Mouse (Mus musculus) heart, embryonic 14.5 days (tissue): ENCODE results near the gene Wscd2. TPM values are rescaled to one million over a fixed set of nuclear protein-coding genes. Genes with fewer than 3 reads are reported as not detected.

ENCODE experiments used
- ATAC-seq: fragments of 200-750 bp; cut with Nextera tagmentation; 2 replicates; pipeline ENCODE4 v1.8.0; 2017; ENCODE audit warnings: low read depth, moderate TSS enrichment; ENCODE audit not compliant: insufficient number of reproducible peaks, insufficient read depth, low FRiP score
- H3K27ac ChIP-seq, 2 experiments: fragments of 200-500 bp in 1 of 2; fragments of 300-500 bp in 1 of 2; sonication (generic) in 1 of 2; replicated peaks in 1 of 2; 2 replicates each; pipeline ENCODE4 v1.5.1; 2012 to 2014; ENCODE audit warnings: low read depth in 2 of 2, low read length in 2 of 2, control low read depth in 1 of 2, mild to moderate bottlenecking in 1 of 2, mixed read lengths in 1 of 2; ENCODE audit not compliant: control insufficient read depth in 1 of 2, insufficient read depth in 1 of 2
- H3K27me3 ChIP-seq: fragments of 300-500 bp; sonication (generic); 2 replicates; pipeline ENCODE4 v1.6.1; 2014; ENCODE audit warnings: mild to moderate bottlenecking, low read length, control low read depth; ENCODE audit not compliant: control insufficient read depth, insufficient read depth
- H3K36me3 ChIP-seq: fragments of 300-500 bp; sonication (generic); 2 replicates; pipeline ENCODE4 v1.6.1; 2014; ENCODE audit warnings: mild to moderate bottlenecking, control low read depth, low read length, mixed read lengths; ENCODE audit not compliant: control insufficient read depth, insufficient read depth
- H3K4me1 ChIP-seq, 2 experiments: fragments of 200-500 bp in 1 of 2; fragments of 300-500 bp in 1 of 2; sonication (generic) in 1 of 2; 2 replicates each; pipeline ENCODE4 v1.6.1; 2012 to 2014; ENCODE audit warnings: low read length in 2 of 2, control low read depth in 1 of 2, mixed read lengths in 1 of 2; ENCODE audit not compliant: control insufficient read depth in 2 of 2, insufficient read depth in 2 of 2
- H3K4me2 ChIP-seq: fragments of 300-500 bp; sonication (generic); 2 replicates; pipeline ENCODE4 v1.6.1; 2014; ENCODE audit warnings: mild to moderate bottlenecking, low read length
- H3K4me3 ChIP-seq, 2 experiments: fragments of 200-500 bp in 1 of 2; fragments of 300-500 bp in 1 of 2; sonication (generic) in 1 of 2; 2 replicates each; pipeline ENCODE4 v1.5.1; 2012 to 2014; ENCODE audit warnings: low read length in 2 of 2, mild to moderate bottlenecking in 2 of 2, control low read depth in 1 of 2, low read depth in 1 of 2, moderate library complexity in 1 of 2; ENCODE audit not compliant: control insufficient read depth in 1 of 2, insufficient read depth in 1 of 2
- H3K9ac ChIP-seq: fragments of 300-500 bp; sonication (generic); 2 replicates; pipeline ENCODE4 v1.6.1; 2014; ENCODE audit warnings: mild to moderate bottlenecking, low read length
- H3K9me3 ChIP-seq: fragments of 300-500 bp; sonication (generic); 2 replicates; pipeline ENCODE4 v1.6.1; 2016; ENCODE audit warnings: low read length, control low read depth; ENCODE audit not compliant: control insufficient read depth
- WGBS: fragments of 180-500 bp; shearing (Covaris S2); extraction: QIAGEN DNeasy Blood & Tissue Kit; methylation state at CpG from one replicate; pipeline ENCODE4 v1.1.7; 2014; 5-methylcytosine and 5-hydroxymethylcytosine counted together
- polyA plus RNA-seq: library from polyadenylated mRNA; unstranded; fragments of >200 nt; fragmentation: Nextera tagmentation; extraction: Ambion mirVana; gene quantifications from 2 replicates; pipeline ENCODE4 v1.2.1, GENCODE M21; 2014

Wscd2 gene
- 2.2 and 2.8 TPM in 2 replicates for polyA plus RNA-seq

DNA sequence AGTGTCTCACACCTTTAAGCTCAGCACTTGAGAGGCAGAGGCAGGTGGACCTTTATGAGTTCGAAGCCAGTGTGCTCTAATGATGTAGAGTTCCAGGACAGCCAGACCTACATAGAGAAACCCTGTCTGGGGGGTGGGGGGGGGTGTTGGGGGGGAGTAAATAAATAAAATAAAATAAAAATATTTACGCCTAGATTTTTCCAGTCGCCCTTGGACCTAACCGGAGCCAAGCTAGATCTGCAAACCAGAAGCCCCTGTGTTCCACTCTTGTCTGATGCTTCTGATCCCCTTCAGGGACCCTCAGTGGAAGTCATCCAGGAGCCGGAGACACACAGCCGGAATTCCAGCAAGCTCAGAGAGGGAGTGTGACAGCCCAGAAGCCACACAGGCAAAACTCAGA lies at the start of gene Wscd2:
Gene Wscd2 (plus strand): TSS at position 301 of the 400 bp plus-strand sequence.
- Histone ChIP-seq H3K27me3 (peaks cover 16% of the 10 kb centered on the region), H3K27ac (peak within 1 kb of the TSS in 1 of 2 experiments; percentile 42; a peak in 1 of 4 replicates), H3K4me2 (peak within 1 kb of the TSS; percentile 83), H3K4me1 (peaks cover 15 to 18% of the 10 kb centered on the region in 2 experiments), H3K9ac (peak within 1 kb of the TSS; percentile 79), H3K4me3 (peak within 1 kb of the TSS; percentile 57 to 67), H3K36me3 (no peaks in the 10 kb centered on the region), H3K9me3 (no peaks in the 10 kb centered on the region)
- 56% methylated on average over 6 of the region's 6 CpGs for WGBS
- no peak for ATAC-seq

DNA sequence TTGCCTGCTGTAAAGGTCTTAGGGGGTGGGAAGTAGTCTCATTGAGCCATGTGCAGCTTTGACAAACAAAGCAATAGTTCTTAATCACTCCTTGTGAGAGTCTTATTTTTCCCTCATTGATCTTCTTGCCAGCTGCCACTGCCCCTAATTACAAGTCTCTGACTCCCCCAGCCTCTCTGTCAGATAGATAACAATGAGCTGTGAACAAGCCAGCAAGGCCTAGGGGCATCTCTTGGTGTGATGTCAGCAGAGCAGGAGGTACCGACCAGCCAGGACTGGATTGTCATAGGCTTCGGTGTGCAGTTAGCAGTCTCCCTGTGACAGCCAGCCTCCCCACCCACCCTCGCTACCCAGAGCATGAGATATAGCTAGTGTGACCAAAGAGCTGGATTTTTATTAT lies 48.0 kb upstream of the Wscd2 start:
- H3K4me1 ChIP-seq: no peaks in the 10 kb centered on the region
- no peaks in the 10 kb centered on the region for H3K27me3 ChIP-seq
- no peak for ATAC-seq
- H3K4me2 ChIP-seq: no peak overlapping the region
- H3K4me3 ChIP-seq: no peak overlapping the region
- H3K36me3 ChIP-seq: no peaks in the 10 kb centered on the region
- no peaks in the 10 kb centered on the region for H3K9me3 ChIP-seq
- WGBS: 61% methylated on average over 3 of the region's 3 CpGs
- H3K27ac ChIP-seq: no peak overlapping the region
- H3K9ac ChIP-seq: no peak overlapping the region

DNA sequence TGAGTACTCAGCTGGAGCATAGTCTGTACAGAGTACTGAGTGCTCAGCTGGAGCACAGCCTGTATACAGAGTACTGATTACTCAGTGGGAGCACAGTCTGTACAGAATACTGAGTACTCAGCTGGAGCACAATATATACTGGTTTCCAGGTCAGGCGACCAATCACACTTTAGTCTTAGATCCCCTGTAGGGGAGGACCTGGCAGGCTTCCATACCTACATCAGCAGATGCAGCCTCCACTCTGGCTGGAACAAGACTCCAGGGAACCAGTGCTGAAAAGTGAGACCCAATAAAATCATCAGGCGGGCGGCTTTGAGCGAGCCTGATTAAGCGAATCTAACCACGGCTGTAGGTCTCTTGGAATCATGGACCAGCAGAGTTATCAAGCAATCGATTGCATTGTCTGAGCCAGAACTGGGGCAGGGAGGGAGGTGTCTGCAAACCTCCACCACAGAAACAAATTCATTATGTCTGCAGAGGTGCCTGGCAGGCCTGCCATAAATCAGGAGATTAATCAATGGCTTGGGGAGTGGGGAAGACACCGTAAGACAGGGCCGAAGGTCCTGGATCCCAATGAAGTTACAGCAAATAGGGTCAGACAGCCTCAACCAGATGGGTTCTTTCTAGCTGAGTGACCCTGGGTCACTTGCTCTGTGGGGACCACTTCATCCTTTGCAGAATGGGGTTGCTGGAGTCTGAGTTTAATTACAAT lies 42.0 kb upstream of the Wscd2 start:
- Histone ChIP-seq H3K9ac (no peak overlapping the region), H3K27me3 (no peaks in the 10 kb centered on the region), H3K27ac (no peak overlapping the region), H3K4me2 (no peak overlapping the region), H3K4me1 (no peaks in the 10 kb centered on the region), H3K9me3 (0 out of 2 replicates have a peak, but pooled peaks cover 12% of the 10 kb centered on the region), H3K36me3 (no peaks in the 10 kb centered on the region), H3K4me3 (no peak overlapping the region)
- WGBS: 87% methylated on average over 9 of the region's 9 CpGs
- ATAC-seq: no peak

DNA sequence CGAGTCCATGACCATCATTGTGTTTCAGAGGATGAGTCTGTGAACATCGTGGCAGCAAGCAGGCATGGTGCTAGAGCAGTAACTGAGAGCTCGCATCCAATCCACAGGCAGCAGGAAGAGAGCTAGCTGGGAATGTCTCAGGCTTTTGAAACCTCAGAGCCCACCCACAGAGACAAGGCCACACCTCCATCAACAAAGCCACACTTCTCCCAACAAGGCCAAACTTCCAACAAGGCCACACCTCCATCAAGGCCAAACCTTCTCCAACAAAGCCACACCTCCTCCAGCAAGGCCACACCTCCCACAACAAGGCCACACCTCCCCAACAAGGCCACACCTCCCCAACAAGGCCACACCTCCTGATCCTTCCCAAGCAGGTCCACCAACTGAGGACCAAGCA lies 40.8 kb upstream of the Wscd2 start:
- WGBS: 80% methylated on average over 3 of the region's 3 CpGs
- Histone ChIP-seq H3K4me1 (no peaks in the 10 kb centered on the region), H3K27ac (no peak overlapping the region), H3K36me3 (no peaks in the 10 kb centered on the region), H3K4me3 (no peak overlapping the region), H3K9me3 (0 out of 2 replicates have a peak, but pooled peaks cover 12% of the 10 kb centered on the region), H3K27me3 (no peaks in the 10 kb centered on the region; the same call in 1 of the 2 replicates), H3K9ac (no peak overlapping the region), H3K4me2 (no peak overlapping the region)
- ATAC-seq: no peak

DNA sequence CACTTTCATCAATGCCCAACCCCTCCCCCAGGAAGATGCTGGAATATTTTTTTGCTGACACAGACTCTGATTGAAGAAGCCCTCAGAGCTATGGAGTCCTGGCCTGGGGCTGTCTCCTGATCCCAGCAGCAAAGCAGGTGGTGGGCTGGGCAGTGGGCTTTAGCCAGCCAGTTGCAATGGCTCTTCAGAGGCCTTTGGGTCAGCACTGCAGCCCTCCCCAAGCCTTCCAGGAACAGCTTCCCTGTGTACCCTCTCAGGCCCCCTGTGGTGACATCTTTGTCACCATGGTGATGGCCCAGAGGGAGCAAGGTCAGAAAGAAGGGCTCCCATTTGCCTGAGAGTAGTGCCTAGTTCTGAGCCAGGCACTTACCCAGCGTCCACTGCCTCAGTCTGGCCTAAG lies 37.4 kb upstream of the Wscd2 start:
- Histone ChIP-seq H3K27me3 (no peaks in the 10 kb centered on the region; the same call in 1 of the 2 replicates), H3K4me2 (no peak overlapping the region), H3K9me3 (0 out of 2 replicates have a peak, but pooled peaks cover 12% of the 10 kb centered on the region), H3K27ac (no peak overlapping the region), H3K4me1 (no peaks in the 10 kb centered on the region), H3K9ac (no peak overlapping the region), H3K36me3 (no peaks in the 10 kb centered on the region), H3K4me3 (no peak overlapping the region)
- WGBS: 12% methylated on average over 1 of the region's 1 CpGs
- no peak for ATAC-seq

DNA sequence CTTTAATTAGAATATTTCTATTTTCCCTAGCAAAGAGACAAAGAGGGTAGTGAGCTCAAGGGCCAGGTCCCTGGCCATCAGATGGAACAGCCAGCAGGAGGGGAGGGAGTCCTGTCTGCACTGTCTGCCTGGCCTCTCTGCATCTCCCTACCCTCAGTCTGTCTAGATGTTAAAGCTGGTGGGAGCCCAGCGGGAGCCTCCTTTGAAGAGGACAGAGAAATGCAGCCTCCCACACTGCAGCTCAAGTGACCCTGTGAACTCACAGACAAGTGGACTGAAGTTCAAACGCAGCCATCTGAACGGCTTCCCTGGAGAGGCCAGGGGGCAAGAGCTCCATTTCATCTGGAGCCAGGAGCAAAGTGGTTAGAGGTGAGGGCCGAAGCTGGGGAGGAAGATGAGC lies 36.8 kb upstream of the Wscd2 start:
- Histone ChIP-seq H3K9ac (no peak overlapping the region), H3K27ac (no peak overlapping the region), H3K4me2 (no peak overlapping the region), H3K4me3 (no peak overlapping the region), H3K36me3 (no peaks in the 10 kb centered on the region), H3K9me3 (0 out of 2 replicates have a peak, but pooled peaks cover 12% of the 10 kb centered on the region), H3K4me1 (no peaks in the 10 kb centered on the region), H3K27me3 (no peaks in the 10 kb centered on the region; the same call in 1 of the 2 replicates)
- no peak for ATAC-seq
- 3% methylated on average over 4 of the region's 4 CpGs for WGBS

DNA sequence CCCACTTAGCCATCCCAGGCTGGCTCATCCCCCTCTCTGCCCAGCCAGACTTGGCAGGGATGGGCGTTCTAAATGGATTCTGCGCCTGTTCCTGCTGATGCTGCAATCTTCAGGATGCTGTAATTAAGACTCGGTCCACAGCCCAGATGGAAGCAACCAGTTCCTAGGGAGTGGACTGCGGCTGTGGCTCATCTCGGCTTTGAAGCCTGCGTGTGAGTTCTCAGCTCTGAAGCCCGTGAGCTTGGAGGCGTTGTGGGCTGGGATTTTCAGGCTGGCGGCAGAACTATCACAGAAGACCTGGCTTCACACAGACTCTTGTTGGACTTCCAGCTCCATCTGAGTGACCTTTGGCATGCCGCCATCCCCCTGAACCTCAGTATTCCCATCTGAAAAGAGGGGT lies 34.1 kb upstream of the Wscd2 start:
- H3K9me3 ChIP-seq: no peaks in the 10 kb centered on the region
- no peak for ATAC-seq
- no peaks in the 10 kb centered on the region for H3K36me3 ChIP-seq
- 79% methylated on average over 10 of the region's 10 CpGs for WGBS
- H3K4me1 ChIP-seq: no peaks in the 10 kb centered on the region
- no peak overlapping the region for H3K27ac ChIP-seq
- no peak overlapping the region for H3K4me3 ChIP-seq
- no peak overlapping the region for H3K4me2 ChIP-seq
- peaks cover 16% of the 10 kb centered on the region for H3K27me3 ChIP-seq
- no peak overlapping the region for H3K9ac ChIP-seq

DNA sequence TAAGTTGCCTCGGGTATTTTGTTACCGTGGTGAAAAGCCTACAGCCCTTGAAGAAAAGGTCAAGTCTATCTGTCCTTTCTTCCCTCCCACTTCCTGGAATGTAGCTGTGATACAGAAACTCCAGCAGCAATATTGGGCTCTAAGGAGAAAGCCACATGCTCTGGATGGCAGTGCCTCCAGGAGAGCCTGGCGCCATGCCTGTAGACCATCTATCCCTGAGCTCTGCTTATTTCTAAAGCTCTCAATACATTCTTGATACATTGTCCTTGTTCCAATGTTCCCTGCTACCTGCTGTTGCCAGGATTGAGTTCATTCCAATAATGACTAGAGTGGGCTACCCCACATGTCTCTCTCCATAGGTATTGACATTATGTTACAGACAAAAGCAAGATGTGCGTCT lies 33.4 kb upstream of the Wscd2 start:
- no peaks in the 10 kb centered on the region for H3K36me3 ChIP-seq
- H3K4me1 ChIP-seq: no peaks in the 10 kb centered on the region
- H3K4me2 ChIP-seq: no peak overlapping the region
- ATAC-seq: no peak
- no peak overlapping the region for H3K4me3 ChIP-seq
- no peak overlapping the region for H3K9ac ChIP-seq
- 75% methylated on average over 4 of the region's 4 CpGs for WGBS
- peaks cover 23% of the 10 kb centered on the region for H3K27me3 ChIP-seq
- no peaks in the 10 kb centered on the region for H3K9me3 ChIP-seq
- H3K27ac ChIP-seq: no peak overlapping the region
